Mouse (Mus musculus) CH12.LX (cell line): ENCODE results near the gene Med17.

ENCODE experiments used
- CHD2 ChIP-seq: IDR thresholded peaks from 2 replicates; pipeline ENCODE4 v1.6.1; 2011; ENCODE audit warnings: low read length, improper control_type of control experiment
- CTCF ChIP-seq, 2 experiments: IDR thresholded peaks in 1 of 2; conservative IDR thresholded peaks in 1 of 2; 2 replicates each; pipeline ENCODE4 v1.5.1; 2011 to 2012; ENCODE audit warnings: low read depth in 2 of 2, low read length in 2 of 2, improper control_type of control experiment in 1 of 2, inconsistent platforms in 1 of 2, mild to moderate bottlenecking in 1 of 2, moderate library complexity in 1 of 2
- ELF1 ChIP-seq: IDR thresholded peaks from 2 replicates; pipeline ENCODE4 v1.6.1; 2014; ENCODE audit warnings: low read depth, mild to moderate bottlenecking, inconsistent platforms, low read length, improper control_type of control experiment
- EP300 ChIP-seq: IDR thresholded peaks from 2 replicates; pipeline ENCODE4 v1.6.1; 2011; ENCODE audit warnings: low read length, improper control_type of control experiment
- HCFC1 ChIP-seq: IDR thresholded peaks from 2 replicates; pipeline ENCODE4 v1.6.1; 2012; ENCODE audit warnings: low read depth, mild to moderate bottlenecking, inconsistent platforms, low read length, improper control_type of control experiment
- KAT2A ChIP-seq: IDR thresholded peaks from 2 replicates; pipeline ENCODE4 v1.6.1; 2012; ENCODE audit warnings: low read length, improper control_type of control experiment, inconsistent platforms; ENCODE audit not compliant: insufficient replicate concordance
- MAZ ChIP-seq: IDR thresholded peaks from 2 replicates; pipeline ENCODE4 v1.6.1; 2012; ENCODE audit warnings: low read depth, mild to moderate bottlenecking, inconsistent platforms, low read length, improper control_type of control experiment, moderate library complexity
- MXI1 ChIP-seq: IDR thresholded peaks from 2 replicates; pipeline ENCODE4 v1.6.1; 2011; ENCODE audit warnings: mild to moderate bottlenecking, low read depth, low read length, improper control_type of control experiment
- NELFE ChIP-seq: IDR thresholded peaks from 2 replicates; pipeline ENCODE4 v1.6.1; 2011; ENCODE audit warnings: low read depth, low read length, improper control_type of control experiment
- POLR2A ChIP-seq: IDR thresholded peaks from 2 replicates; pipeline ENCODE4 v1.6.1; 2011; ENCODE audit warnings: low read depth, mild to moderate bottlenecking, improper control_type of control experiment, low read length
- RAD21 ChIP-seq: IDR thresholded peaks from 2 replicates; pipeline ENCODE4 v1.6.1; 2011; ENCODE audit warnings: low read depth, mild to moderate bottlenecking, low read length, improper control_type of control experiment, moderate library complexity
- TCF12 ChIP-seq: IDR thresholded peaks from 2 replicates; pipeline ENCODE4 v1.6.1; 2014; ENCODE audit warnings: low read depth, mild to moderate bottlenecking, inconsistent platforms, low read length, improper control_type of control experiment
- USF2 ChIP-seq: conservative IDR thresholded peaks from 2 replicates; pipeline ENCODE4 v1.6.1; 2011; ENCODE audit warnings: low read depth, low read length, improper control_type of control experiment
- ZMIZ1 ChIP-seq: IDR thresholded peaks from 2 replicates; pipeline ENCODE4 v1.6.1; 2012; ENCODE audit warnings: low read depth, mild to moderate bottlenecking, inconsistent platforms, low read length, improper control_type of control experiment

GRCm38 (mm10) chr9:15241596-15241939 is 38.2 kb downstream of the Med17 start:
- TF ChIP-seq ZMIZ1 (no peak), CHD2 (no peak), CTCF (conservative IDR thresholded peaks at IDR 0.05 in 1 of 2, IDR thresholded peaks at IDR 0.05 in 1 of 2; ENCODE audit: low read depth in 2 of 2, low read length in 2 of 2) (peak; percentile 79 to 81), EP300 (no peak), HCFC1 (no peak), NELFE (no peak), MXI1 (no peak), KAT2A (no peak), MAZ (no peak), TCF12 (no peak), POLR2A (no peak), ELF1 (no peak), RAD21 (peak; percentile 72), USF2 (no peak)
